Mouse (Mus musculus): ENCODE results near the gene Arpc1a.

GRCm38 (mm10) chr5:145115736-145116135 lies 32.1 kb downstream of the Arpc1a start:
- TF ChIP-seq POLR2A (IDR thresholded peaks at IDR 0.05; ENCODE audit: extremely low read depth, insufficient read depth, low read length) (no peak), CTCF (IDR thresholded peaks at IDR 0.05; ENCODE audit: extremely low read depth, insufficient read depth, low read length) (no peak)
